Mouse (Mus musculus): ENCODE results near the gene Pde4a.

GRCm38 (mm10) chr9:21208626-21209025 is 43.1 kb downstream of the Pde4a start:
- no peak for TF ChIP-seq CHD2 (IDR thresholded peaks at IDR 0.05; ENCODE audit: low read depth, low read length)
- no peak for TF ChIP-seq MAFK (IDR thresholded peaks at IDR 0.05; ENCODE audit: insufficient read depth, low read depth, low read length)

All from ES-E14 (cell line).